Mouse (Mus musculus) urinary bladder, postnatal 25 days (tissue): ENCODE measurements around the gene Tmem131l.
"Not testable (repeated sequence)": the region's sequence is repeated elsewhere in the genome, so short reads cannot be mapped to it uniquely, and the experiment has no call there.

Source experiments
- DNase-seq: peaks from one replicate; pipeline ENCODE4 v3.0.0; 2022; ENCODE audit warnings: low spot score

Tmem131l gene

GRCm38 (mm10) chr3:83905161-83905560 lies 134.8 kb downstream of the Tmem131l start:
- DNase-seq: no peak

DNA sequence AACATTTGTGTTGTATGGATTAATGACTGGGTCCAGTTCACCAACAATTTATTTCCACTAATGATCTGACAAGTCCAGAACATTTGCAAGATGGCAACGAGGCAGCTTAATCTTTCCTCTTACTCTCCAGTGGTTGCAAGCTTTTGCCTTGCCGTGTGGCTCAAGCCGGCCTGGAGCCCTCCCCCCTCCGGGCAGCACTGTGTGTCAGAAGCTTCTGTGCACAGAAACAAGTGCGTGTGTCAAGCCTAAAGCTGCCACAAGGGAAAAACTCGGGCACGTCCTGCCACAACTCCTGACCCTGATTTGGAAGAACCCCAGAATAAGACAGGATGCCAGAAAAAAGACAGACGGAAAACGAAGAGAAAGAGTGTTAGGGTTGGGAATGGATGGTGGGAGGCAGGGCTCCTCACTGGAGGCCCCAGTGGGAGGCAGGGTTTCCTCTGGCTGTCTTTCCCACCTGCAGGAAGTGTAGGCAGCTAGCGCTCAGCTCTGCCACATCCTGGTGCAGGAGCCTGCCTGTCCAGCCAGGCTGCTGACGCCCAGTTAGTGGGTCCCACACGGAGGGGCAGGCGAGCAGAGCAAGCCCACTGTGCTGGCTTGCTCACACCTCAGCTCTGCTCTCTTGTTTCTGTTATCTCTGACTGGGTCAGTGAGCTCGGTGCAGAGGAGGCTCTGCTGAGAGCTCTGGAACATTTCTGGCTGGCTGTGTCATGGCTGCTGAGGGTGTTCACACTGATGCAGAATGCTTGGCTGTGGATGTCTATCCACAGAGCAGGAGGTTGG lies 135.6 kb downstream of the Tmem131l start:
- no peak for DNase-seq

- no peak for DNase-seq
Measured at GRCm38 (mm10) chr3:83902943-83903342, 137.0 kb downstream of the Tmem131l start.

GRCm38 (mm10) chr3:83902459-83902858 lies 137.5 kb downstream of the Tmem131l start:
- no peak for DNase-seq

GRCm38 (mm10) chr3:83900756-83901373 lies 139.1 kb downstream of the Tmem131l start:
- no peak for DNase-seq

DNA sequence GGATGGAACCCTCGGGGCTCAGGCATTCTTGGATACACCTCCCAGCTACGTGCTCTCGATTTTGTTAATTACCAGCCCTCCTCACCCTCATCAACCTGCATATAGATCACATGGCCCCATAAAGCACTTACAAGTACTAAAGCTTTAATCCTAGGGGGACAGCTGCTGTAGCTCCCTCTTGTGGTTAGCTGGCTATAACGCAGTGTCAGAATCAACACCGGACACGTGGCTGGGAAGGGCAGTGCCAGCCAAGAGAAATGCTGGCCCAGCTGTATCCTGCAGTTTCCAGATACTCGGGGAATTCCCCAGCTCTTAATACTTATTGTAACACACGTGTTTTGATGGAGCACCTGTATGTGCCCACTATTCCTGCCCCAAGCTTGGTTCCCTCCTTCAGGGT lies 140.4 kb downstream of the Tmem131l start:
- peak; percentile 63 for DNase-seq

- no peak for DNase-seq
Measured at GRCm38 (mm10) chr3:83898246-83898645, 141.7 kb downstream of the Tmem131l start.

- no peak for DNase-seq
Measured at GRCm38 (mm10) chr3:83895811-83896210, 144.2 kb downstream of the Tmem131l start.

DNA sequence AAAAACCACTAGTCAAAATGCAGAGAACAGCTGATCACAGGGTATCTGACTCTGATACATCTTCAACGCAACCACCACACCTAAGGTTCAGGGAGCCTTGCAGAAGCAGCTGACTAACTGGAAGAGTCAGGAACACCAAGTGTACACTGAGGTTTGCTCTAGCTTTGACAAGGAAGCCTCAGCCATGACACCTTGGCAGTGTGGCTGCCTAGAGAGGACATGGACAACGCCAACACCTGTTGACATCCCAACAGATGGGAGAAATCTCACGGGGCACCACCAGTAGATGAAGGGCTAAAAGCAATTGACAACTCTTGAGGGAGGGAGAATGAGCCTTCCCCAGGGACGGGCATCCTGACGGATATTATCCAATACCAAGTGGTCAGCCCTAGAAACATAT lies 144.9 kb downstream of the Tmem131l start:
- DNase-seq: no peak

DNA sequence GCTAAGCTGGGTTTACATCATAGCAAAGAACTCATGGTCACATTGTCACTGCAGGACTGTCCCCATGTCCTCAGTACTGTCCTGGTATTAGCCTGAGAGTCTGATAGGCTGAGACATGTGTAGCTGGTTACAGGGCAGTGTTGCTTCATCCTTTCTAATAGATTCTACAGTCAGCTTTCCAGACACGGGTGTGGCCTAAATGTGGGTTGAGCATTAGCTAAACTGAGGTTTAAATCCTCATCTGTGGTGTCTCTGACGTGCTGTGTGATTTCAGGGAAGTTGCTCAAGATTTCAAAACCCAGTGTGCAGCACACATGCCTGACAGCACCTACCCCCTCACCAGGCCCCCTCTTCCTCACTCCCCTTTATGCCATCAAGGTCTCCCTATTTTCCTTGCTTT lies 154.8 kb downstream of the Tmem131l start:
- no peak for DNase-seq

DNA sequence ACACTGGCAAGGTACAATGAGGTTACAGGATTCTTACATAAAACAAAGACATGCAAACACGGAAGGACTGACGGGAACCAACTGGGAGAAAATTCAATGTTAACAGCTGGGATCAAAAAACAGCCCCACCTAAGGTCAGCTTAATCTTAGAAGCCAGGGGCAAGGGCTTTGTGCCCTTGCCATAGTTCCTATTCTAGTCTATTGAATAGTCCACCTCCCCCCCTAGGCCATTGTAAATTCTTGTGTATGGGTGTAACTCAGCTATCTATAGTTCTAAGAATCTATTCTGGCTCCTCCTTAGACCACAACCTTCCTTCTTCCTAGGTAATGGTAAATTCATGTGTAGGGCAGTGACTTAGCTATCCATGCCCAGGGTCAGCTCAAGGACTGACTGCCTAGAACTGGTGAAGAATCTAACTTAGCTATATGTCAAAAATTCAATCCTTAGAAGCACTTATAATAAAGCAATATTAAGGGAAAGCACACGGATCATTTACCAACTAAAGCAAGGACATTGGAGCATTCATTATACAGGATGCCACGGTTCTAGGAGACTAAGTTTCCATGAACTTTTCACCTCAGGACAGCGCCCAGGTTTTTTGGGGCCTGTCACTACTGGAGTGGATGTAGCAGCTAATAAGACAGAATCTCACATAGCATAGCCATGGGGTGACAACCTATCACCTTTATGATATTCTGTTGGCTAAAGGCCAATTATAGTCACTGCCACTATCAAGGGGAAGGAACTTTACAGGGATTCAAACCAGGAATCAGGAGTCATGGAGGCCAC lies 160.5 kb downstream of the Tmem131l start:
- DNase-seq: not testable (repeated sequence)

GRCm38 (mm10) chr3:83878801-83879200 lies 161.2 kb downstream of the Tmem131l start:
- DNase-seq: no peak

GRCm38 (mm10) chr3:83876299-83876698 lies 163.7 kb downstream of the Tmem131l start:
- DNase-seq: no peak

DNA sequence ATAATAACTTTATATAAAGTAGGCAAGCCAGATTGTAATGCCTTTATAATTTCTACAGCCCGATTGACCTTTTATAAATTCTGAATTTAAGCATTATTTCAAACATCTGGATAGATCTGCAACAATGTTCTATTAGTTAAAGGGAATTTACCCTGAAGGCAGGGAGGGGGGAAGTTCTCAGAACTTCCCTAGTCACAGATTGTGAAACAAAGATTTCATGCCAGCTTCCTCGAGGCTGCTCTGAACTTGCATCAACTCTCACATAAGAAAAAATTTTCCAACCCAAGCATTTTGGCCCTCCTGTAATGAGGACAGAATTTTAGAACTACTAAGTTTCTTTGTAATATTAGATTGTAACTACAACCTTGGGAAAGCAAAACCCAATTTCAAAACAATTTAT lies 164.9 kb downstream of the Tmem131l start:
- not testable (repeated sequence) for DNase-seq

DNA sequence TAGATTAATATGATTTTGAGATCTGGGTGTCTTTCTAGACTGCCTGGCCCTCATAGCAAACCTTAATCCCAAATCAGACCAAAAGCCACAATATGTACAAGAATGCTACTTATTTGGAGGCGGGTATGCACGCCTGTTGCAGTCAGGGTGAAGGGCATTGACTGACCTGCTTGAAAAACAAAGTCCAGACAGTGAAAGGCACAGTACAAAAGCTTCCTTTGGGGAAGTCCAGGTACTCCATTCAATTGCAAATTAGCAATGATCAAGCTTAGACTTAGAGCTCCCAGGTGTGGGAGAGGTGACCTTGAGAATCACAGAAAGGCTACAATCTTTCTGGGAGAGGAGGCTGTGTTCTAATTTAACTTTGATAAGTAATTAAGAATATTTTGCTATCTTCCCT lies 167.1 kb downstream of the Tmem131l start:
- not testable (repeated sequence) for DNase-seq

DNA sequence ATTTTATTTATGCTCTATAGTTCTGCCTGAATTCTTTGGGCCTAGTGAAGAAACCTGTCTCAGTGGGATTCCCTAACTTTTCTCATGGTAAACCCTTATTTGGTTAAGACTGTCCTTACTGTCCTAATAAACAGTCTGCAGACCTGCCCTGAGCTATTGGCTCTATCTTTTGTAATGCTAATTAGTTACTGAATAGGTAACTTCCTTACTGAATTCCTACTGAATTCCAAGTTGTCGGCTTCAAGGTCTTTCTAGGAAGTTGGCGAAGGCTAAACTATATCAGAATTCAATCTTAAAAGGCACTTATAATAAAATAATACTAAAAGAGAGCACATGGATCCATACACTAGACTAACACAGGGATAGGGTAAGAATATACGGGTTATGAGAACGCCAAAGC lies 168.0 kb downstream of the Tmem131l start:
- not testable (repeated sequence) for DNase-seq

DNA sequence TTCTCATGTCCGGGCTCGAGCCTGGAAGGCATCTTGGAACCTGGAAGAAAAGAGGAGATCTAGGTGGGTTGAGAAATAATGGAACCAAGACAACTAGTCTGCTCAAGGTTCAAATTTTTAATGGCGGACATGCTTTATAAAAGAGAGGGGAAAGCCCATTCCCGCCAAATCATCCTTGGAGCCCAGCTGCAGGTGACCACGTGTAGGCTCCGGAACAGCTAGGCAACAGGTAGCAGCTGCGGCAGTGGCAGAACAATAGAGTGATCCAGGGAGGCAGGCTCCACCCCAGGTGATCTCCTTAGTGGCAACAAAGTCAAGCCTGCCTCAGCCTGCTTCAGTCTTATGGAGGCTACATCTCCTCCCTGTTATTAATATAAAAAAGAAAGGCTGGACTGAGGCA lies 168.4 kb downstream of the Tmem131l start:
- not testable (repeated sequence) for DNase-seq

DNA sequence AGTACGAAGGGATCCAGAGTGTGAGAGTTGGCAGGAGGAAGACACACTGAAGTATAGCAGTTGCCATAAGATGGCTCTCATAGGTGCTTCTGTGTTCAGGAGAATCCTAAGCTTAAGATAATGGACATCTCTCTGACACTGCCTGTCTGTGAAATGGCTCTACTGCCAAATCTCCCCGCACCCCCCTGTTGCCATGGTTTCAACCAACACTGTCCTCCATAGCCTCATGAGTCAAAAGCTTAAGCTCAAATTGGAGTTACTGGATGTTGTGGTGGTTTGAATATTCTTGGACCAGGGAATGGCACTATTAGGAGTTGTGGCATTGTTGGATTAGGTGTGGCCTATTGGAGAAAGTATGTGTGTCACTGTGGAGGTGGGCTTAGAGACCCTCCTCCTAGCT lies 170.2 kb downstream of the Tmem131l start:
- no peak for DNase-seq

GRCm38 (mm10) chr3:83867026-83867425 lies 172.9 kb downstream of the Tmem131l start:
- DNase-seq: not testable (repeated sequence)

DNA sequence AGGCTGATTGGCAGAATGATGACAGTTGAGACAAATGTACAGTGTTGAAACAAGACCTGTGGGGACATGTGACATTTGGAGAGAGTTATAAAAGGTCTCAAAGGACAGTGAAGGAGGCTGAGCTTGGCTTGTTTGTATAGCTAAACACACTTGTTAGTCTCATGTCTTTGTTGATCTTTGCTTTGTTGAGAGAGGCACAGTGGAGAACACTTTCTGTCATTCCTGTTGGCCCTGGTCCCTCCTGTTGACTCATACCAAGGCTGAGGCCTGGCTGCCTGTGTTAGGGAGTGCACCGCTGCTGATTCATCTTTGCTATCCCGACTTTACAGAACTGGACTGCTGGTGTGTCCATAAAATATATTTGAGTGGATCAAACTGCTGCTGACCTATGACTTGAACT lies 174.8 kb downstream of the Tmem131l start:
- DNase-seq: peak; percentile 49

DNA sequence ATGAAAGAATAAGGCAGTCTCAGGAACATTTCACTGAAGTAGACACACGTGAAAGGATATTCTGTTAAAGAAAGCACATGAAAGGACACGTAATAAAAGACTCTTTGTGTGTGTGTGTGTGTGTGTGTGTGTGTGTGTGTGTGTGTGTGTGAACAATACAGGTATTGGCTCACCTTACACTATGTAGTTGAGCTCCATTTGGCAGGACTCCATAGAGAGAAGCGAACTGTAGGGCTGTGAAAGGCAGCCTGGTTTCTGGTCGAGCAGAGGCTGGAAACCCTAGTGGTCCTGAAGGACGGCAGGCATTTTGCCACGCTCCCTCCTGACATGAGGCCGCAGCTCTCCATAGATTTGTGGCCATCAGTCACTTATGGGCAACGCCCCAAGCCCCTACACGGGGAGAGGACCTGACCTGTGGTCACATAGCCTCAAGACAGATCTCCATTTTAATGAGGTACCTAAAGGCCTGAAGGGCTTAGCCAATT lies 175.9 kb downstream of the Tmem131l start:
- DNase-seq: no peak

GRCm38 (mm10) chr3:83862956-83863355 lies 177.0 kb downstream of the Tmem131l start:
- DNase-seq: peak; percentile 31

GRCm38 (mm10) chr3:83859595-83859994 lies 180.4 kb downstream of the Tmem131l start:
- DNase-seq: no peak
